Mouse (Mus musculus) T-helper 2 cell (primary cell): ENCODE measurements around the gene Cfap44.

Experiments used
- in situ Hi-C: fragments of 300-600 bp; cut with MboI, MseI; formaldehyde crosslinking; loops from one replicate; pipeline ENCODE4 v1.15.1; 2025; ENCODE audit warnings: high pct_unique_total_duplicates

Cfap44 gene

GRCm38 (mm10) chr16:44394577-44395243 is at the start of gene Cfap44:
Gene Cfap44, plus strand, starts transcription at chr16:44394796.
- in situ Hi-C loops: no loop called here

DNA sequence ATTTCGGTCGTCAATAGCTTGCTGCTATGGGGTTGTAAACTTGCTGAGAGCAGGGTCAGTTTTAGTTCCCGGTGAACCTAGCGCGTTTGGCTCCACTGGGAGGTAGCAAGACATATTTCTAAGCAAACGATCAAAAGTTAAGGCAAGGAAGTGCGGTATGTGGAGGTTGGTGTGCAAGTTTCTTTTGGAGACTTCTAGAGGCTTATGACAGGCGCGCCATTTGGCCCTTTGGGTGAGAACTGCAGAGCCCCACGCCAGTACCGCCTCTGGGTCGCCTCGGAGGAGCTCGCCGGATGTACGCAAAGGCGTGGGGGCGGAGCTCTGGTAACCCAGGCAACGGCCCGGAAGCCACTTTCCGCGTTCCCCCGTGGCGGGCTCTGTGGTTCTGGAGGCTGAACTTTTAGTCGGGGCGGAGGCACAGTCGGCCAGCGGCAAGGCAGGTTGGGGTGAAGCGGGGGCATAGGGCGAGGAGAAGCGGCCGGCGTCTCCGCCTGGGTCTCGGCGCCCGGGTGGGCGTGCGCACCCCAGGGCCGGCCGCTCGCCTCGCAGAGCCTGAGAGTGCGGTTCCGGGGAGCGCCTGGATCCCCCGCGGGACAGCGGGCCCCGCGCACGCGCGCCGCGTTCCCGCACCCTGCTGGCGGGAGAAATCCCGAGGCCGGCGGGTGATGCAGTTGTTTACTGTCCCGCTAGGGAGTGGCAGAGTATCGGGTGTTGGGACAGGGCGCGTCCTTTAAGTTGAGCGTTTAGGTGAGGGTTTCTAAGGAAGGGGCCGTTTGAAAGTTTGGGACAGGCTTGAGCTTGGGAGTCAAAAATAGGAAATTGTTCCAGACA is 47.3 kb upstream of the Cfap44 start, which contains the start of gene Spice1:
Gene Spice1 (plus strand): TSS at position 51 of the 831 bp plus-strand sequence.
- in situ Hi-C loops: loop anchor here (10.0 kb wide), 1 partner anchor 202 kb away; no protein-coding TSS in a partner anchor

DNA sequence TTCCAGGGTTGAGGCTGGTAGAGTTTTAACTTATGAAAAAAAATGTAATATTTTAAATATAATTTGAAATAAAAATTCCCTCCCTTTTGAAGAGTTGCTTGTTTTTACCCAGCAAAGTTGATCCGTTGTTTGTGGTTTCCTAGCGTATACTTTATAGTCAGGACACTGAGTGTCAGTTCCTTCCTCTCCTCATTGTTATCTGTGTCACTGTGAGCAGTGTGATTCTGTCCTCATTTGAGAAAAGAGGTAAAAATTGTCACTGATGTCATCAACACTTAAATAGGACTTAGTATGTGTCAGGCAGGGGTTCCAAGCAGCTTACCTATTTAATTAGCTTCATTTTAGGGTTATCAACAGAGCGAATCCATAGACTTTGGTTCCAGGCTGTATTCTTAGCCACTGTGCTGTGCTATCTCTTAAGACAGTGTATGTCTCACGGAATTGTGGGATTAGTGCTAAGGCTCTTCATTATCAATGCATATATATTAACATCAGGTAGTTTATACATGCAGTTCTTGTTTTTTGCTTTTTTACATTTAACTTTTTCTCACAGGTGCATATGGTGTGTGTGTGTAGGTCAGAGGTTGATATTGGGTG is 44.7 kb upstream of the Cfap44 start:
- in situ Hi-C loops: loop anchor here (10.0 kb wide), 1 partner anchor 205 kb away; no protein-coding TSS in a partner anchor

GRCm38 (mm10) chr16:44356291-44356690 is 38.3 kb upstream of the Cfap44 start:
- in situ Hi-C loops: no loop called here

GRCm38 (mm10) chr16:44357571-44358268 is 36.9 kb upstream of the Cfap44 start:
- in situ Hi-C loops: no loop called here

- in situ Hi-C loops: loop anchor here (5.0 kb wide), 1 partner anchor 120 kb away; no protein-coding TSS in a partner anchor
These were observed 32.4 kb upstream of the Cfap44 start for GRCm38 (mm10) chr16:44361921-44362890.

GRCm38 (mm10) chr16:44365522-44365921 is 29.1 kb upstream of the Cfap44 start:
- in situ Hi-C loops: no loop called here

- in situ Hi-C loops: no loop called here
These were observed 19.1 kb upstream of the Cfap44 start for GRCm38 (mm10) chr16:44375459-44375858.

DNA sequence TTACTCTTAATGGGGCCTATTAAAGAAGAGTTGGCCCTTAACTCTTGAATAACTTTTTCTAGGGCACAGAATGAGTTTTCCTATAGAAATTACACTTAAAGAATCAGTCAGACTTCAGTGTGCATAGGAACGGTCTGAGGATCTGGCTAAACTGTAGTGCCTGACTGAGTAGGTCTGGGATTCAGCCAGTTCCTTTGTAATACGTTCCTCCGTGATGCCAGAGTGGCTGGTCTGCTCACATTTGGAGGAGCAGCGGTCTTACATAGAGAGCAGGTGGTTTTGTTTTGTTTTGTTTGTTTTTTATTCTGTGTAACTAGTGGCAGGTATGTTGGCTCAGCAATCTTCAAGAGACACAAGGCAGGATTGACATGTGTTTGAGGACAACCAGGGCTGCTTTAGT is 14.6 kb upstream of the Cfap44 start:
- in situ Hi-C loops: no loop called here

DNA sequence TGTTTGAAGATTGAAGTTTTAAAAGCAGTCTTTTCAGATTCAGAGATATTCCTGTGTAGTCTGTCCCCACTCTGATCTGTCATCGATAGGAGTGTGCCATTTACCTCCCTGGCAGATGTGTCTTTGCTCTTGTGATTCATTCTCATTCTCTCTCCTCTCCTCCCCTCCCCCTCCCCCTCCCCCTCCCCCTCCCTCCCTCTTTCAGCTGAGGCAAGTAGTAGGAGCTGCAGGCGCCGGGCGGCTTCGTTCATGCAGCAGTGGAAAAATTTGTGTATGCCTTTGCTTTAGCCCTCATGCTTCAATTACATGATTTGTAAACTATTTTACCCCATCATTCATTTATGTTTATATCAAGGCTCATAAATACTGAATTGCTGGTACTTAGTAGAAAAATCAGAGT is 13.0 kb upstream of the Cfap44 start:
- in situ Hi-C loops: no loop called here

- in situ Hi-C loops: no loop called here
These were observed 11.0 kb upstream of the Cfap44 start for GRCm38 (mm10) chr16:44383549-44383948.

- in situ Hi-C loops: no loop called here
These were observed 10.3 kb upstream of the Cfap44 start for GRCm38 (mm10) chr16:44384251-44384650.

DNA sequence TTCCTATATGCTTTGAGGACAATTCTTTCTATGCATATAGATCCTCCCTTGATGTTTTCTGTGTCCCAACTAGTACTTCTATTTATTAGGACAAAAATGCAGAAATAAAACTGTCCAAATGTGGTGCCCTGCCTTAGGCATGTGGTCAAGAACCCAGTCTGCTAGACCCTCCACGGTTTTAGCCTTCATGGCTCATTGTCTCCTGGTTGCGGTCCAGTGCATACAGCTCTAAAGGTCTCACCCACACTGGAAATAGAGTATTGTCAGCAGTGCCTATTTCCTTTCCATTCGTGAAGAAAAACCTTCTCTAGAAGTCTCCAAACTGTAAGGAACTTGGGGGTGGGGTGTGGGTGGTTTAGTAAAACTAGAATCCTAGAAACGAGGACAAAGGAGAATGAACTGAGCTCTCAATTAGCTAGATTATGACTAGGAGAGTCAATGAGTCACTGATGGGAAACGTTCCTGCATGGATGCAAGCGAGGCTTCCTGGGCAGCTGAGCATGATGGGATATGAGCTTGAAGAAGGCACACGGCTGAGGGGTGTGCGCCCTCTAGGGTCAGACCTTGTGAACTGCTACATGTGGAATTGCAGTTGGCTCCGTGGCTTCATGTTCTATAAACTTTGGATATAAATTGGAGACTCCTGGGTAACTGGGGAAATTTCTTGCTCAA is 2.6 kb upstream of the Cfap44 start:
- in situ Hi-C loops: no loop called here

GRCm38 (mm10) chr16:44404933-44405332 is 10.3 kb downstream of the Cfap44 start:
- in situ Hi-C loops: no loop called here

GRCm38 (mm10) chr16:44407211-44407610 is 12.6 kb downstream of the Cfap44 start:
- in situ Hi-C loops: no loop called here

- in situ Hi-C loops: no loop called here
These were observed 13.7 kb downstream of the Cfap44 start for GRCm38 (mm10) chr16:44408290-44408689.

- in situ Hi-C loops: no loop called here
These were observed 15.6 kb downstream of the Cfap44 start for GRCm38 (mm10) chr16:44410176-44410575.

- in situ Hi-C loops: no loop called here
These were observed 23.0 kb downstream of the Cfap44 start for GRCm38 (mm10) chr16:44417596-44417995.

- in situ Hi-C loops: no loop called here
These were observed 27.1 kb downstream of the Cfap44 start for GRCm38 (mm10) chr16:44421735-44422134.

- in situ Hi-C loops: no loop called here
These were observed 28.9 kb downstream of the Cfap44 start for GRCm38 (mm10) chr16:44423499-44423898.
